Mouse (Mus musculus) intestine, embryonic 16.5 days (tissue): ENCODE results near the gene Mrps18c. TPM values are rescaled to one million over a fixed set of nuclear protein-coding genes. Genes with fewer than 3 reads are reported as not detected.

ENCODE experiments used
- ATAC-seq: fragments of 200-750 bp; cut with Nextera tagmentation; 2 replicates; pipeline ENCODE4 v1.8.0; 2017; ENCODE audit warnings: moderate TSS enrichment, moderate library complexity
- H3K27ac ChIP-seq: fragments of 300-500 bp; sonication (generic); 2 replicates; pipeline ENCODE4 v1.5.1; 2014; ENCODE audit warnings: mild to moderate bottlenecking, low read length
- H3K27me3 ChIP-seq: fragments of 300-500 bp; sonication (generic); replicated peaks from 2 replicates; pipeline ENCODE4 v1.6.1; 2014; ENCODE audit warnings: low read length, control low read depth, mixed read lengths; ENCODE audit not compliant: control insufficient read depth, insufficient read depth
- H3K36me3 ChIP-seq: fragments of 300-500 bp; sonication (generic); 2 replicates; pipeline ENCODE4 v1.6.1; 2014; ENCODE audit warnings: low read length, control low read depth; ENCODE audit not compliant: control insufficient read depth, insufficient read depth
- H3K4me1 ChIP-seq: fragments of 300-500 bp; sonication (generic); 2 replicates; pipeline ENCODE4 v1.6.1; 2014; ENCODE audit warnings: low read length, control low read depth, mixed read lengths; ENCODE audit not compliant: control insufficient read depth, insufficient read depth
- H3K4me2 ChIP-seq: fragments of 300-500 bp; sonication (generic); 2 replicates; pipeline ENCODE4 v1.6.1; 2014; ENCODE audit warnings: low read depth, low read length, control low read depth
- H3K4me3 ChIP-seq: fragments of 300-500 bp; sonication (generic); 2 replicates; pipeline ENCODE4 v1.5.1; 2014; ENCODE audit warnings: mild to moderate bottlenecking, low read length
- H3K9ac ChIP-seq: fragments of 300-500 bp; sonication (generic); 2 replicates; pipeline ENCODE4 v1.6.1; 2014; ENCODE audit warnings: low read depth, low read length
- H3K9me3 ChIP-seq: fragments of 300-500 bp; sonication (generic); 2 replicates; pipeline ENCODE4 v1.6.1; 2016; ENCODE audit warnings: low read length, control low read depth; ENCODE audit not compliant: control insufficient read depth
- WGBS: fragments of 180-500 bp; shearing (Covaris S2); extraction: QIAGEN DNeasy Blood & Tissue Kit; methylation state at CpG from one replicate; pipeline ENCODE4 v1.1.7; 2014; 5-methylcytosine and 5-hydroxymethylcytosine counted together
- polyA plus RNA-seq: library from polyadenylated mRNA; unstranded; fragments of >200 nt; fragmentation: Nextera tagmentation; extraction: Ambion mirVana; gene quantifications from 2 replicates; pipeline ENCODE4 v1.2.1, GENCODE M21; 2015

Gene Mrps18c
- polyA plus RNA-seq, 1 experiment from 2014 or later: 155 TPM

- 77% methylated on average over 8 of the region's 8 CpGs for WGBS
- Histone ChIP-seq H3K36me3 (no peaks in the 10 kb centered on the region), H3K4me3 (no peak overlapping the region)
These were observed 22.9 kb downstream of the Mrps18c start for GRCm38 (mm10) chr5:100821375-100821774.

GRCm38 (mm10) chr5:100822826-100823225 is 24.4 kb downstream of the Mrps18c start:
- no peak for ATAC-seq
- Histone ChIP-seq H3K4me2 (no peak overlapping the region), H3K27ac (no peak overlapping the region), H3K9ac (no peak overlapping the region), H3K27me3 (no peaks in the 10 kb centered on the region), H3K9me3 (no peaks in the 10 kb centered on the region), H3K4me3 (no peak overlapping the region), H3K36me3 (no peaks in the 10 kb centered on the region), H3K4me1 (peaks cover 3% of the 10 kb centered on the region; the same call in 1 of the 2 replicates)
- WGBS: 86% methylated on average over 7 of the region's 7 CpGs

More at GRCm38 (mm10) chr5:100821375-100821774, 22.9 kb downstream of the Mrps18c start:
- peaks cover 3% of the 10 kb centered on the region; the same call in 1 of the 2 replicates for H3K4me1 ChIP-seq
- no peak overlapping the region; the same call in 1 of the 2 replicates for H3K4me2 ChIP-seq
- no peak for ATAC-seq
- no peaks in the 10 kb centered on the region for H3K27me3 ChIP-seq
- no peak overlapping the region for H3K27ac ChIP-seq
- H3K9ac ChIP-seq: no peak overlapping the region
- H3K9me3 ChIP-seq: no peaks in the 10 kb centered on the region

DNA sequence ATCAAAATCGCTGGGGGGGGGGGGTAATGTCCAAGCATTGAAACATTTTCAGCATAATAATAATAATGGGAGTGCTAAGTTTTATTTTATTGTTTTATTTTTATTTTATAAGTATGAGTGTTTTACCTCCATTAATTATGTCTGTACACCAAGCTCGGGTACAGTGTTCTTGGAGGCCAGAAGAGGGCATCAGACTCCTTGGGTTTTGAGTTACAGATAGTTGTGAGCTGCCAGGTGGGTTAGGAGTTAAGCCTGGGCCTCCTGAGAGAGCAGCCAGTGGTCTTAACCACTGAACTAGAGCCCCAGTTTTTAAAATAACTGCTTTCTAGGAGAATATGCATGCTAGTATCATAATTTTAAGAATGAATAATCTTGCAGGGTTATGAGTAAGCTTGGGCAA is 27.5 kb downstream of the Mrps18c start:
- Histone ChIP-seq H3K4me1 (no peaks in the 10 kb centered on the region), H3K9me3 (no peaks in the 10 kb centered on the region), H3K9ac (no peak overlapping the region), H3K36me3 (no peaks in the 10 kb centered on the region), H3K4me3 (no peak overlapping the region), H3K27me3 (no peaks in the 10 kb centered on the region), H3K27ac (no peak overlapping the region), H3K4me2 (no peak overlapping the region)
- no peak for ATAC-seq
- WGBS: 24% methylated on average over 2 of the region's 2 CpGs

GRCm38 (mm10) chr5:100826531-100826930 is 28.1 kb downstream of the Mrps18c start:
- H3K4me1 ChIP-seq: no peaks in the 10 kb centered on the region
- 73% methylated on average over 7 of the region's 7 CpGs for WGBS
- H3K27ac ChIP-seq: no peak overlapping the region
- no peak overlapping the region for H3K4me2 ChIP-seq
- H3K4me3 ChIP-seq: no peak overlapping the region
- no peak overlapping the region for H3K9ac ChIP-seq
- no peaks in the 10 kb centered on the region for H3K9me3 ChIP-seq
- no peak for ATAC-seq
- H3K27me3 ChIP-seq: no peaks in the 10 kb centered on the region
- H3K36me3 ChIP-seq: no peaks in the 10 kb centered on the region

GRCm38 (mm10) chr5:100828701-100829100 is 30.3 kb downstream of the Mrps18c start:
- H3K36me3 ChIP-seq: no peaks in the 10 kb centered on the region
- H3K4me2 ChIP-seq: no peak overlapping the region
- no peak overlapping the region for H3K27ac ChIP-seq
- WGBS: 82% methylated on average over 3 of the region's 3 CpGs
- H3K9ac ChIP-seq: no peak overlapping the region
- H3K4me3 ChIP-seq: no peak overlapping the region
- no peaks in the 10 kb centered on the region for H3K4me1 ChIP-seq
- no peak for ATAC-seq
- no peaks in the 10 kb centered on the region for H3K27me3 ChIP-seq
- no peaks in the 10 kb centered on the region for H3K9me3 ChIP-seq

DNA sequence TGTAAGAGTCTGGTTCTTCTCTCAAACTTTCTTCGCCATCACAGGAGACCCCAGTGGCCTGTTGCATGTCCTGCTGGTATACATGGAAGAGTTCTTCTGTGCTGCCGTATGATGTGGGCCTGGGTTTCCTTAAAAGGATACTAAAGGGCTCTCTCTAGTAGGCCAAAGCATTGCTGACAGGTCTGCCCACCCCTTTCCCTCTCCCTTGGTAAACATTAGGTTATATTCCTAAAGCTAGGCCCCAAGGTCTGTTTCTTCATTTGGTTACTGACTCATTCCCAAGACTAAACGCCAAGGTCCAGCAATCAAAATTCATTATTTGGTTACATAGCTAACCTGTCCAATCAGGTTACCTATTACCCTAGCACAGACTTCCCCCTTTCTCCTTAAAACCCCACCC is 34.3 kb downstream of the Mrps18c start:
- WGBS: 75% methylated on average over 3 of the region's 3 CpGs
- Histone ChIP-seq H3K36me3 (no peaks in the 10 kb centered on the region), H3K9ac (no peak overlapping the region), H3K27ac (no peak overlapping the region), H3K4me3 (no peak overlapping the region), H3K9me3 (no peaks in the 10 kb centered on the region), H3K4me1 (no peaks in the 10 kb centered on the region), H3K27me3 (no peaks in the 10 kb centered on the region), H3K4me2 (no peak overlapping the region)
- ATAC-seq: no peak

GRCm38 (mm10) chr5:100833841-100834240 is 35.4 kb downstream of the Mrps18c start:
- no peak overlapping the region for H3K4me3 ChIP-seq
- ATAC-seq: no peak
- no peak overlapping the region for H3K4me2 ChIP-seq
- 91% methylated on average over 2 of the region's 2 CpGs for WGBS
- H3K4me1 ChIP-seq: no peaks in the 10 kb centered on the region
- no peak overlapping the region for H3K9ac ChIP-seq
- no peaks in the 10 kb centered on the region for H3K36me3 ChIP-seq
- H3K9me3 ChIP-seq: no peaks in the 10 kb centered on the region
- H3K27me3 ChIP-seq: 0 out of 2 replicates have a peak, but pooled peaks cover 2% of the 10 kb centered on the region
- no peak overlapping the region for H3K27ac ChIP-seq

DNA sequence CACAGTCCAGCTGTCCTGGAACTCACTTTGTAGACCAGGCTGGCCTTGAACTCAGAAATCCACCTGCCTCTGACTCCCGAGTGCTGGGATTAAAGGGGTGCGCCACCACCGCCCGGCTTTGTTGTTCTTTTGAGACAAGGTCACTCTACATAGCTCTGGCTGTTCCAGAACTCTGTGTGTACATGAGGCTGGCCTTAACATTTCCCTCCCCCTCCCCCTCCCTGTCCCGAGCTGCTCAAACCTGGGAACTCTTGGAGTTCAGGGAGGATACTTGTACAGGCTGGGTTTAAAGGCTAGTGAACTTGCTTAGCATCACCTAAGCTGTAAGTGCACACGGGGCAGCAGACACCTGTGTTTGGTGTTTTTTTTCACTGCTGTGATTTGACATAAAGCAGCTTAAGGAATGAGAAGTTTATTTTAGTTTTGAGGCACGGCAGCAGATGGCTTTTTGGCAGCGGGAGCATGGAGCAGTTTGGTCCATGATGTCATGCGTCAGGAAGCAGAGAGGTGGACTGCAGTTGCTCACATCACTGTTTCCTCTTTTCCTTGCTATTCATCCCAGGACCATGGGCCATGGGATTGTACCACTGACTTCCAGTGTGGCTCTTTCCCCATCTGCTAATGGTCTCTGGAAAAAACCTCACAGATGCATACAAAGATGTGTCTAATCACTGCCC is 37.6 kb downstream of the Mrps18c start:
- ATAC-seq: peak; percentile 40
- H3K27me3 ChIP-seq: 0 out of 2 replicates have a peak, but pooled peaks cover 2% of the 10 kb centered on the region
- H3K4me1 ChIP-seq: no peaks in the 10 kb centered on the region
- no peak overlapping the region for H3K27ac ChIP-seq
- no peaks in the 10 kb centered on the region for H3K9me3 ChIP-seq
- H3K36me3 ChIP-seq: no peaks in the 10 kb centered on the region
- WGBS: 42% methylated on average over 9 of the region's 9 CpGs
- no peak overlapping the region for H3K9ac ChIP-seq
- no peak overlapping the region for H3K4me2 ChIP-seq
- H3K4me3 ChIP-seq: no peak overlapping the region

DNA sequence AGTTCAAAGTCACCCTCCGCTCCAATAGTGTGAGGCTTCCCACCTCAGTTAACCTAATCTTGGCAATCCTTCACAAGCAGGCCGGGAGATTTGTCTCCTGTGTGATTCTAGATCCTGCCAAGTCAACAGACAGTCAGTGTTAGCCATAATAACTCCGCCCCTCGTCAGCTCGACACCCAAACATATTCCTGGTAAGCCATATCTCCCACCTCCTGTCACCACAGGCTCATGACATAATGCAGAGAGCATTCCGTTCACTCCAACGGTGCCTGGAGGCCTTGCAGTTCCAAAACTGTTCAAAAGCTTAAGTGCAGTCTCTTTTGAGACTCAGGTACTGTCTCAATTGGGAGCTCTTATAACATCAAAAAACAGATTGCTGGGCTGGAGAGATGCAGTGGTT is 39.5 kb downstream of the Mrps18c start:
- peak; percentile 33; the same call in 1 of the 2 replicates for ATAC-seq
- no peak overlapping the region for H3K4me3 ChIP-seq
- no peaks in the 10 kb centered on the region for H3K4me1 ChIP-seq
- H3K9me3 ChIP-seq: 0 out of 2 replicates have a peak, but pooled peaks cover 4% of the 10 kb centered on the region
- H3K36me3 ChIP-seq: no peaks in the 10 kb centered on the region
- no peak overlapping the region for H3K27ac ChIP-seq
- H3K4me2 ChIP-seq: no peak overlapping the region
- 66% methylated on average over 7 of the region's 7 CpGs for WGBS
- 0 out of 2 replicates have a peak, but pooled peaks cover 2% of the 10 kb centered on the region for H3K27me3 ChIP-seq
- H3K9ac ChIP-seq: no peak overlapping the region
